Mouse (Mus musculus) adrenal gland, adult (tissue): ENCODE data around the gene Edil3.
"Not testable (repeated sequence)": the region's sequence is repeated elsewhere in the genome, so short reads cannot be mapped to it uniquely, and the experiment has no call there.

Experiments
- DNase-seq, 2 experiments: peaks; one replicate each; pipeline ENCODE4 v3.0.0; 2022 to 2023; ENCODE audit warnings: low spot score in 1 of 2; ENCODE audit not compliant: inconsistent age in 2 of 2

The Edil3 gene

GRCm38 (mm10) chr13:88938564-88938963 lies 117.3 kb downstream of the Edil3 start:
- no peak for DNase-seq

- no peak for DNase-seq
Measured at GRCm38 (mm10) chr13:88972355-88972754, 151.1 kb downstream of the Edil3 start.

GRCm38 (mm10) chr13:89007696-89008427 lies 186.6 kb downstream of the Edil3 start:
- DNase-seq, result no peak

- DNase-seq, result no peak
Measured at GRCm38 (mm10) chr13:89012500-89012899, 191.2 kb downstream of the Edil3 start.

- no peak for DNase-seq
Measured at GRCm38 (mm10) chr13:89029817-89030539, 208.7 kb downstream of the Edil3 start.

GRCm38 (mm10) chr13:89035711-89036110 lies 214.4 kb downstream of the Edil3 start:
- DNase-seq, result no peak

- no peak for DNase-seq
Measured at GRCm38 (mm10) chr13:89041495-89041894, 220.2 kb downstream of the Edil3 start.

- DNase-seq, result not testable (repeated sequence)
Measured at GRCm38 (mm10) chr13:89070132-89070531, 248.9 kb downstream of the Edil3 start.

- no peak for DNase-seq
Measured at GRCm38 (mm10) chr13:89076212-89076611, 254.9 kb downstream of the Edil3 start.

GRCm38 (mm10) chr13:89105889-89106288 lies 284.6 kb downstream of the Edil3 start:
- DNase-seq, result no peak

- no peak for DNase-seq
Measured at GRCm38 (mm10) chr13:89117551-89117950, 296.3 kb downstream of the Edil3 start.

GRCm38 (mm10) chr13:89119809-89120208 lies 298.5 kb downstream of the Edil3 start:
- no peak for DNase-seq

- no peak for DNase-seq
Measured at GRCm38 (mm10) chr13:89122511-89123253, 301.4 kb downstream of the Edil3 start.

GRCm38 (mm10) chr13:89123396-89123795 lies 302.1 kb downstream of the Edil3 start:
- DNase-seq, result no peak

GRCm38 (mm10) chr13:89146056-89146547 lies 324.8 kb downstream of the Edil3 start:
- DNase-seq, result no peak

GRCm38 (mm10) chr13:89151878-89152277 lies 330.6 kb downstream of the Edil3 start:
- no peak for DNase-seq

GRCm38 (mm10) chr13:89167960-89168359 lies 346.7 kb downstream of the Edil3 start:
- DNase-seq, result no peak

GRCm38 (mm10) chr13:89170040-89170439 lies 348.8 kb downstream of the Edil3 start:
- no peak for DNase-seq

GRCm38 (mm10) chr13:89175154-89175553 lies 353.9 kb downstream of the Edil3 start:
- DNase-seq, result no peak

- DNase-seq, result no peak
Measured at GRCm38 (mm10) chr13:89189051-89189450, 367.8 kb downstream of the Edil3 start.

- DNase-seq, result no peak
Measured at GRCm38 (mm10) chr13:89197019-89197418, 375.7 kb downstream of the Edil3 start.

GRCm38 (mm10) chr13:89199275-89199674 lies 378.0 kb downstream of the Edil3 start:
- no peak for DNase-seq
